Mouse (Mus musculus): Measurements from ENCODE around the gene Ethe1. TPM values are rescaled to one million over a fixed set of nuclear protein-coding genes. Genes with fewer than 3 reads are reported as not detected.

The Ethe1 gene
- polyA plus RNA-seq, 1 experiment from 2014 or later: 17.9 TPM

GRCm38 (mm10) chr7:24628685-24629610 lies 41.6 kb downstream of the Ethe1 start:
- no peak overlapping the region for H3K27ac ChIP-seq (ENCODE audit: low read depth, low read length)
- ATAC-seq (replicated peaks; ENCODE audit: low FRiP score): peak; percentile 85

GRCm38 (mm10) chr7:24629672-24630071 lies 42.3 kb downstream of the Ethe1 start:
- Histone ChIP-seq H3K9me3 (ENCODE audit: control insufficient read depth, low read length) (no peaks in the 10 kb centered on the region), H3K4me2 (ENCODE audit: low read depth, low read length, severe bottlenecking) (no peak overlapping the region), H3K36me3 (ENCODE audit: control insufficient read depth, insufficient read depth, low read length) (no peaks in the 10 kb centered on the region), H3K4me3 (ENCODE audit: low read depth, low read length) (no peak overlapping the region), H3K27ac (ENCODE audit: low read depth, low read length) (no peak overlapping the region), H3K27me3 (ENCODE audit: control insufficient read depth, insufficient read depth, low read length) (no peaks in the 10 kb centered on the region), H3K9ac (ENCODE audit: low read length) (no peak overlapping the region), H3K4me1 (replicated peaks; ENCODE audit: control insufficient read depth, insufficient read depth, low read length) (peaks cover 2% of the 10 kb centered on the region; the same call in 1 of the 2 replicates)
- ATAC-seq (replicated peaks; ENCODE audit: low FRiP score): no peak
- DNase-seq (ENCODE audit: low spot score): no peak
- WGBS: 64% methylated on average over 4 of the region's 4 CpGs

More at GRCm38 (mm10) chr7:24628685-24629610, 41.6 kb downstream of the Ethe1 start:
- H3K4me1 ChIP-seq (replicated peaks; ENCODE audit: control insufficient read depth, insufficient read depth, low read length): peaks cover 2% of the 10 kb centered on the region; the same call in 1 of the 2 replicates
- H3K4me2 ChIP-seq (ENCODE audit: low read depth, low read length, severe bottlenecking): peak overlapping the region; percentile 51
- H3K9me3 ChIP-seq (ENCODE audit: control insufficient read depth, low read length): no peaks in the 10 kb centered on the region
- peak overlapping the region; percentile 20; the same call in 1 of the 2 replicates for H3K4me3 ChIP-seq (ENCODE audit: low read depth, low read length)
- H3K36me3 ChIP-seq (ENCODE audit: control insufficient read depth, insufficient read depth, low read length): no peaks in the 10 kb centered on the region
- H3K9ac ChIP-seq (ENCODE audit: low read length): peak overlapping the region; percentile 58
- H3K27me3 ChIP-seq (ENCODE audit: control insufficient read depth, insufficient read depth, low read length): no peaks in the 10 kb centered on the region
- WGBS: 9% methylated on average over 31 of the region's 33 CpGs
- DNase-seq (ENCODE audit: low spot score): peak; percentile 91

- Histone ChIP-seq H3K4me2 (ENCODE audit: low read depth, low read length, severe bottlenecking) (no peak overlapping the region), H3K4me3 (ENCODE audit: low read depth, low read length) (no peak overlapping the region), H3K27me3 (ENCODE audit: control insufficient read depth, insufficient read depth, low read length) (no peaks in the 10 kb centered on the region), H3K9me3 (ENCODE audit: control insufficient read depth, low read length) (no peaks in the 10 kb centered on the region), H3K4me1 (replicated peaks; ENCODE audit: control insufficient read depth, insufficient read depth, low read length) (peaks cover 2% of the 10 kb centered on the region; the same call in 1 of the 2 replicates), H3K27ac (ENCODE audit: low read depth, low read length) (no peak overlapping the region), H3K36me3 (ENCODE audit: control insufficient read depth, insufficient read depth, low read length) (no peaks in the 10 kb centered on the region), H3K9ac (ENCODE audit: low read length) (no peak overlapping the region)
- DNase-seq (ENCODE audit: low spot score) (no peak), ATAC-seq (replicated peaks; ENCODE audit: low FRiP score) (no peak)
- WGBS: 70% methylated on average over 10 of the region's 10 CpGs
These were observed 43.0 kb downstream of the Ethe1 start for GRCm38 (mm10) chr7:24630116-24630880.

GRCm38 (mm10) chr7:24636264-24636663 lies 48.9 kb downstream of the Ethe1 start, which contains the start of gene Lypd3:
Gene Lypd3, plus strand, starts transcription at chr7:24636550.
- Histone ChIP-seq H3K9me3 (ENCODE audit: control insufficient read depth, low read length) (no peaks in the 10 kb centered on the region), H3K9ac (ENCODE audit: low read length) (no peak within 1 kb of the TSS), H3K27me3 (ENCODE audit: control insufficient read depth, insufficient read depth, low read length) (peaks cover 44% of the 10 kb centered on the region), H3K27ac (ENCODE audit: low read depth, low read length) (no peak within 1 kb of the TSS), H3K36me3 (ENCODE audit: control insufficient read depth, insufficient read depth, low read length) (no peaks in the 10 kb centered on the region), H3K4me3 (ENCODE audit: low read depth, low read length) (peak within 1 kb of the TSS; percentile 14; the same call in 1 of the 2 replicates), H3K4me1 (replicated peaks; ENCODE audit: control insufficient read depth, insufficient read depth, low read length) (peaks cover 2% of the 10 kb centered on the region; the same call in 1 of the 2 replicates), H3K4me2 (ENCODE audit: low read depth, low read length, severe bottlenecking) (peak within 1 kb of the TSS; percentile 46)
- ATAC-seq (replicated peaks; ENCODE audit: low FRiP score) (no peak), DNase-seq (ENCODE audit: low spot score) (no peak)
- WGBS: 14% methylated on average over 15 of the region's 15 CpGs

- ATAC-seq (replicated peaks; ENCODE audit: low FRiP score): peak; percentile 65
- no peak overlapping the region for H3K9ac ChIP-seq (ENCODE audit: low read length)
These were observed 49.7 kb downstream of the Ethe1 start for GRCm38 (mm10) chr7:24637046-24637445.

GRCm38 (mm10) chr7:24638026-24638856 lies 50.9 kb downstream of the Ethe1 start:
- H3K4me1 ChIP-seq (replicated peaks; ENCODE audit: control insufficient read depth, insufficient read depth, low read length): peaks cover 2% of the 10 kb centered on the region; the same call in 1 of the 2 replicates
- no peaks in the 10 kb centered on the region for H3K9me3 ChIP-seq (ENCODE audit: control insufficient read depth, low read length)
- H3K4me2 ChIP-seq (ENCODE audit: low read depth, low read length, severe bottlenecking): peak overlapping the region; percentile 46
- 2% methylated on average over 35 of the region's 35 CpGs for WGBS
- ATAC-seq (replicated peaks; ENCODE audit: low FRiP score): no peak
- H3K27me3 ChIP-seq (ENCODE audit: control insufficient read depth, insufficient read depth, low read length): peaks cover 44% of the 10 kb centered on the region
- no peak overlapping the region for H3K9ac ChIP-seq (ENCODE audit: low read length)
- DNase-seq (ENCODE audit: low spot score): no peak
- no peak overlapping the region for H3K27ac ChIP-seq (ENCODE audit: low read depth, low read length)
- H3K36me3 ChIP-seq (ENCODE audit: control insufficient read depth, insufficient read depth, low read length): no peaks in the 10 kb centered on the region
- H3K4me3 ChIP-seq (ENCODE audit: low read depth, low read length): peak overlapping the region; percentile 22

More at GRCm38 (mm10) chr7:24637046-24637445, 49.7 kb downstream of the Ethe1 start:
- Histone ChIP-seq H3K27ac (ENCODE audit: low read depth, low read length) (no peak overlapping the region), H3K27me3 (ENCODE audit: control insufficient read depth, insufficient read depth, low read length) (peaks cover 44% of the 10 kb centered on the region), H3K9me3 (ENCODE audit: control insufficient read depth, low read length) (no peaks in the 10 kb centered on the region), H3K4me1 (replicated peaks; ENCODE audit: control insufficient read depth, insufficient read depth, low read length) (peaks cover 2% of the 10 kb centered on the region; the same call in 1 of the 2 replicates), H3K4me2 (ENCODE audit: low read depth, low read length, severe bottlenecking) (peak overlapping the region; percentile 46), H3K36me3 (ENCODE audit: control insufficient read depth, insufficient read depth, low read length) (no peaks in the 10 kb centered on the region), H3K4me3 (ENCODE audit: low read depth, low read length) (peak overlapping the region; percentile 14; the same call in 1 of the 2 replicates)
- WGBS: under 1% methylated on average over 18 of the region's 18 CpGs
- DNase-seq (ENCODE audit: low spot score): no peak

- H3K4me2 ChIP-seq (ENCODE audit: low read depth, low read length, severe bottlenecking): no peak overlapping the region
- no peaks in the 10 kb centered on the region for H3K36me3 ChIP-seq (ENCODE audit: control insufficient read depth, insufficient read depth, low read length)
- H3K4me1 ChIP-seq (replicated peaks; ENCODE audit: control insufficient read depth, insufficient read depth, low read length): peaks cover 2% of the 10 kb centered on the region; the same call in 1 of the 2 replicates
- no peak overlapping the region for H3K4me3 ChIP-seq (ENCODE audit: low read depth, low read length)
- H3K9me3 ChIP-seq (ENCODE audit: control insufficient read depth, low read length): no peaks in the 10 kb centered on the region
- ATAC-seq (replicated peaks; ENCODE audit: low FRiP score) (no peak), DNase-seq (ENCODE audit: low spot score) (no peak)
- no peak overlapping the region for H3K27ac ChIP-seq (ENCODE audit: low read depth, low read length)
- 64% methylated on average over 13 of the region's 13 CpGs for WGBS
- no peak overlapping the region for H3K9ac ChIP-seq (ENCODE audit: low read length)
- H3K27me3 ChIP-seq (ENCODE audit: control insufficient read depth, insufficient read depth, low read length): peaks cover 44% of the 10 kb centered on the region
These were observed 53.1 kb downstream of the Ethe1 start for GRCm38 (mm10) chr7:24640450-24640849.
